Mouse (Mus musculus) cerebellum, postnatal 25 days (tissue): ENCODE measurements around the gene Gm21983.

ENCODE experiments used
- DNase-seq, 2 experiments: peaks; one replicate each; pipeline ENCODE4 v3.0.0; 2021; ENCODE audit warnings: mixed read lengths in 2 of 2

Gm21983 gene

GRCm38 (mm10) chr7:27180837-27181695 lies at the start of gene Gm21983, which contains the start of gene Mia:
Gm21983 (minus strand) TSS chr7:27181086.
Mia (minus strand) TSS chr7:27181157.
- no peak for DNase-seq

DNA sequence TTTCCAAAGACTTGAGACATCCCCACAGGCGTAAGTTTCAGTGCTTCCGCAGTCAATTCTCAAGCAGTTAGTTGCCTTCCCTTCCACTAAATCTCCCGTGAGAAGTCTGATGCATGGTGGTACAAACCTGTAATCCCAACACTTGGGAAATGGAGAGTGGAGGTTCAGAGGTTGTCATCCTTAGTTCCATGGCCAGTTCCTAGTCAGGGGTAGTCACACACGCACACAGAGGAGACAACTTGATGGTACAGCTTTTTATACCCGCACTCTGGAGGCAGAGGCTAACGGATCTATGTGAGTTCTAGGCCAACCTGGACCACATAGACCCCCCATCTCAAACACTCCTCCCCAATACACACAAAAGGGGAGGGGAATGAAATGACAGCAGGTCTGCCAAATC lies 48.0 kb upstream of the Gm21983 start:
- no peak for DNase-seq

GRCm38 (mm10) chr7:27228281-27228821 lies 47.5 kb upstream of the Gm21983 start, which contains the start of gene Itpkc:
Itpkc (minus strand) TSS chr7:27228661.
- DNase-seq, result peak; percentile 90 to 92

GRCm38 (mm10) chr7:27227676-27228075 lies 46.8 kb upstream of the Gm21983 start:
- DNase-seq, result peak in 1 of 2 experiments; percentile 71

DNA sequence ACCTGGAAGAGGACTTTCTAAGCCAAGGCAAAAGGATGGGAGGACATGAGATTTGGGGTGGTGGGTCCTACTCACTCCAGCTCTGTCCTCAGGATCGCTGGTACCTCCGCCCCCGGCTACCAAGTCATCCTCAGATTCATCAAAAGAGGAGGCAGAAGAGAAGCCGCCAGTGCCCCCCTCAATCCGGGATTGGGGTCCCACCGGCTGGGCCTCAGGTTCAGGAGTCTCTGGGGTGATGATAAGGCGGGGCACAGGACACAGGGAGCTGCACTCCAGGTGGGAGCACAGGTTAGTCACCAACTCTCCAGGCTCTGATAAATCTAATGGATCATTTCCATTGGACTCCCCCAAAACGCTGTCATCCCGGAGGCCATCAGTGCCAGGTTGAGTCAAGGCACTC lies 46.4 kb upstream of the Gm21983 start:
- DNase-seq, result peak in 1 of 2 experiments; percentile 39

DNA sequence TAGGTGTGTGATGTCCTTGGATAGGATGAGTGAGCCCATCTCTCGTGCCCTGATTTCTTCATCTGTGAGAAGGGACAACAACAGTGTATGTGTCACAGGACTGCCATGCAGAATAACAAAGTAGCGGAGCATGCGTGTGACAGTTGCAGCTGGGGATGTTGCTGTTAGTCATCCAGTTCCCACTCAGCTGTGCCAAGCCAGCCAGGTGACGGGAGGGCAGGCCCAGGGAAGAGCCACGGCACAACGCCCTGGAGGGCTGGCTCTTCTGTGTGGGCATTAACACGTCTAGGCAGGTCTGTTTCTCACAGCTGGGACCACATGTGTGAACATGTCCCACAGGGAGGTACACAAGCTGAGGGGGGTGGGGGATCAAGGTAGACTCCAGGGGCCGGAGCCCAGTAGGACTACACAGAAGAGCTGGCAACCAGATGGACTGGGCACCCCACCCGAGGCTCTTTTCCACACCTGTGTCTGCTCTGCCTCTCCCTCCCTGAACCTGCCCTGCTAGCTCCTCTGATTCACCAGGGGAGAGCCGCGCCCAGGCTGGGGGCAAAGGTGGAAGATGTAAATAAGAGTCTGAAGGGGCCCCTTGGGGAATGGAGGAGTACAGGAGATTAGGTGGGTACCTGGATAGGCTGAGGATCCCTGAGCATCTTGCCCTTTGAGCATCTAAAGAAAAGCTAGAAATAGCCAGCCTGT lies 44.1 kb upstream of the Gm21983 start:
- peak; percentile 38 to 55 for DNase-seq

- DNase-seq, result no peak
These were observed 41.7 kb upstream of the Gm21983 start for GRCm38 (mm10) chr7:27222538-27222937.

DNA sequence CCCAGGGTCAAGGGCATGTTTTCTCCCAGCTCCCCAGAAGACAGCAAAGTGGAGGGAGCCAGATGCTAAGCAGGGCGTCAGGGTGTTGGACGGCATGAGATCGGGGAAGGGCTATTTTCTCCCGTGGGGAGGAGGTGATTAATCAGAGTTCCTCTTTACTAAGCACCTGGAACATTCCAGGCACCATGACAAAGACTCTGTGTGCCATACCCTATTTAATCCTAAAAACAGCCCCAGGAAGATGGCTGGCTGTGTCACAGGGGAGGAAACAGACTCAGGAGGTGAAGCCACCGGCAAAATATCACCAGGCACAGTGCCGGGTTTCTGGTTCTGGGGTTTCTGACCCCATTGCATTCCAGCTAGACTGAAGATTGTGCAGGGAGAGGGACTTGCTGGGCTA lies 41.1 kb upstream of the Gm21983 start:
- DNase-seq, result no peak

GRCm38 (mm10) chr7:27219937-27220336 lies 39.1 kb upstream of the Gm21983 start:
- DNase-seq, result no peak

DNA sequence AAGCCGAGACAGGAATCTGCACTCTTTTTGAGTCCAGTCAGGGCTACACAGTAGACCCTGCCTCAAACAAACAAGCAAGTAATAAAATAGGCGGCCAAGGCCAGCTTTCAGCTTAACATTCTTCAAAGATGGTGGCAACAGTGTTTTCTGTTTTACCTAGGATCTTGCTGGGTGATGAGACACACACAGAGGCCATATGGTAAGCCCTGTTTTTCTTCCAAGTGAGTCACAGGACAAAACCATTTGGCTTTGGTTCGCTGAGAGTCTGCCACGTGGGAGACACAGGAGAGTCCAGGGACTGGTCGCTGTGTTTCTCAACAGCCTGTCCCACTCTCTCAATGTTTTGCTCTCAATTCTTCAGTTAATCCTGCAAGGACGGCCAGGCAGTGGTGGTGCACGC lies 37.7 kb upstream of the Gm21983 start:
- DNase-seq, result peak; percentile 76 to 80

GRCm38 (mm10) chr7:27212626-27213025 lies 31.7 kb upstream of the Gm21983 start:
- DNase-seq, result peak; percentile 40 to 51

DNA sequence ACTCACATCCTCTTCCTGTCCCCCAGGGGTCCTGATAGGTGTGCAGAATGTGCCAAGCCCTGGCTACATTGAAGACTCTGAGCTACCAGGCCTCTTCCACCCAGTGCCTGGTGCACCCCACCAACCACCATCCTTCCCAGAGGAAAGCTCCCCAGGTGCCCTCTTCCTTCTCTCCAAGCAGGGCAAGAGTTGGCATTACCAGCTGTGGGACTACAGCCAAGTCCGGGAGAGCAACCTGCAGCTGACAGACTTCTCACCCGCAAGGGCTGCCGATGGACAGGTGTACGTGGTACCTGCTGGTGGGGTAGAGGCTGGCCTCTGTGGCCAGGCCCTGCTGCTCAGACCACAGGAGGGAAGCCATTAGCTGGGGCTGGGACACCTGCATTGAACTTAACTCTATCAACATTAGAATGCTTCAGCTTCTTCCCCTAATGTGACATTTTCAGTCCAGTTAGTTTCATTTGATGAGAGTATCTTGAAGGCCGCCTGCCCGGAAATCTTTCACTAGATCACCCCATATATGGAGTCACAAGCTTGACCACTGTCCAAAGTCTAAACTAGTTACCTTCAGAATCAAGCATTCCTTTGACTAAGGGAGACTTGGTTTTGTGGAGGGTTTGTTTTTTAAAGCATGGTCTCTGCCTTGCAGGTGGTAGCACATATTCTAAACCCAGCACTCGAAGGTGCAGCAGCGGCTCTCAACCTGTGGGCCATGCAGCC lies 23.0 kb upstream of the Gm21983 start:
- DNase-seq, result peak; percentile 64 to 73

DNA sequence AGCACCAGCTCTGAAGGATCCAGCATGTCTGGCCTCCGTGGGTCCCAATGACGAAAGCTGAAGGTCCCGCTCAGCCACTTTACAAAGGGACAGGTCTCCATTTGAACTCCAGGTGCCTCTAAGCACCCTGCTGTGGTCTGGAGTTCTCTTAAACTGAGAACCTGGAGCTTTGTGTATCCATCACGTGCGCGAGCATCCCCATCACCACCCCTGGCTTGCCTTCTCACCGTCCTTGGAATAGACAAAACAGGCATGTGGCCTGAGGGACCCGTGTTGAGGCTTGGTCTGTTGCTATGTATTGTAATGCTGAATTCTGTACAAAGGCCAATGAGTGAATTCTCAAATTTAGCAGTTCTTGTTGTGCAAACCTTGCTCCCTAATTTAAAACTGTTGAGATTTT lies 17.9 kb upstream of the Gm21983 start:
- no peak for DNase-seq

GRCm38 (mm10) chr7:27198355-27198754 lies 17.5 kb upstream of the Gm21983 start:
- DNase-seq, result no peak

- DNase-seq, result no peak
These were observed 16.7 kb upstream of the Gm21983 start for GRCm38 (mm10) chr7:27197634-27198033.

DNA sequence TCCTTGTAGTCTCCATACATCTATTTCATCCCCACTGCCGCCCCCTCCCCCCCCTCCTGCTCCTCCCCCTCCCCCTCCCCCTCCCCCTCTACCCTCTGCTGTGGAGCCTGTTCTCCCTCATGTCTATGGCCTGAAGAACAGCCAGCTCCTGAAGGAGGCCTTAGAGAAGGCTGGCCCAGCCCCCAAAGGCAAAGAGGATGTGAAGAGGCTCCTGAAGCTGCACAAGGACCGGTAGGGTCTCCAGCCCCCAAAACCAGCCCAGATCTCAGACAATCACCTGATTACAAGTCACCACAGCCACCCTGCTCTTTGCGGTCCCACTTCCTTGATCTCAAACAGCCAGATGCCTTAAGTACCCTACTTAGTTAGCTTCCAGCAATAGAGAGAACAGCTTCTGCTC lies 16.2 kb upstream of the Gm21983 start:
- no peak for DNase-seq

DNA sequence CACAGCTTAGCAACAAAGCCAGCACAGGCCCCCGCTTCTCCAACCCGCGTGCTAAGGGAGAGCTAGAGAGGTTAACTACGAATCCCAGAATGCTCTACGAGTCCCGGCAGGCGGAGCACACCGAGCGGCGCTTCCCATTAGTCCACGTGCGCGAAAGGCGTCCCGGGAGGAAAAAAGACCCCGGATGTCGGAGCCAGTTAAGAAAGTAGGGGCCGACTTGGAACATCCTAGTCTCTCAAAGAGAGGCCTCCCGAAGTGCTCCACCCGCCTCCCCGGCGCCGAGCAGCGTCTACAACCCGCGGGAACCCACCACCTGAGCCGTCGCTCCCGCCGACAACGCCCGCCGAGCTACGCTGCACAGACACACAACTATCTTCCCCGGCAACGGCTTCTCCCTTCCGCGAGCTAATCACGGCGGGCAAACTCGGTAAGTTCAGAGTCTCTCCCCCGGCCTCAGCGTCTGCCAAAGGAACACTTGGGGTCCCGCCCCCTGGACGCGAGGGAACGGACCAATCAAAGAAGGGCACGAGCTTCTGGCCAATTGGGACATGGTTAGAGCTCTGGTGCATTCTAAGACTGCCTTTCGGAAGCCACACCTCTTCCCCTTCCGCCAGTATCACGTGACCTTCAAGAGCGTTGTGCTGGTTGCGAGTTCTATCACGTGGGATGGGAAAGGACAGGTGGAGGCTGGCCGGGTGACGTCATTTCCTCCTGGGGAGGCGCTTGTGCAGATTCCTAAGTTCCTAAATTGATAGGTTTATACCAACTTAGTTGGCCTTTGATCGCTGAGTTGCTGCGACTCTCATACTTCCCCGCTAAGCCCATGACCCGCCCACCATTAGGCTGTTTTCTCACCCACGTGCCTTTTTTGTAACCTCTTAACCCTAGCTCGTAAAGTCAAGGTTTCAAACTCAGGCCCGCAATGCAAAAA lies 15.1 kb upstream of the Gm21983 start, which contains the start of the genes BC024978 and Snrpa:
BC024978 (plus strand) TSS at position 101 of the 931 bp plus-strand sequence.
Snrpa (minus strand) TSS at position 591 of the 931 bp plus-strand sequence.
- DNase-seq, result peak; percentile 91 to 96

- no peak for DNase-seq
These were observed 12.8 kb upstream of the Gm21983 start for GRCm38 (mm10) chr7:27193731-27194130.

GRCm38 (mm10) chr7:27192434-27192833 lies 11.5 kb upstream of the Gm21983 start:
- no peak for DNase-seq

GRCm38 (mm10) chr7:27189271-27189931 lies 8.5 kb upstream of the Gm21983 start:
- DNase-seq, result peak in 1 of 2 experiments; percentile 28

DNA sequence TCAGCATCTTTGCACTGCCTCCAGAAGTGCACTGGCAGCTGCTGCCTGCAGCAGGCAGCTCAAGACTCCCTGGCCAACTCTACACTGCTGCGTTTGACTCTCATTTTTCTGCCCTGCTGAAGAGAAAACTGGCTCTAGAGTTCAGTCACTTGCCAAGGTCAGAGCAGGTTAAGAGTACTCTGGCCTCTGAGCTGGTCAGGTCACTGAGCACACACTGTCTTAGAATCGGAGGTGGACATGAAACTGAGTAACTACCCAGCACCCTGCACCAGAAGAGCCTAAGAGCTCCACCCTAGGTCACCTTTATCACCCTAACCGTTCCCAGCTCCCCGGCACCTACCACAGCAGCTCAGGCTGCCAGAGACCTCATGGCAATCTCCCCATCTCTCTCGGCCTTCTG lies 5.1 kb upstream of the Gm21983 start:
- no peak for DNase-seq
